Mouse (Mus musculus) neural tube, embryonic 15.5 days (tissue): ENCODE results near the gene Cldn3. TPM values are rescaled to one million over a fixed set of nuclear protein-coding genes. Genes with fewer than 3 reads are reported as not detected.

Source experiments
- ATAC-seq: fragments of 200-750 bp; cut with Nextera tagmentation; 2 replicates; pipeline ENCODE4 v1.8.0; 2017; ENCODE audit warnings: mild to moderate bottlenecking, moderate TSS enrichment, moderate library complexity; ENCODE audit not compliant: low FRiP score
- H3K27ac ChIP-seq: fragments of 300-500 bp; sonication (generic); replicated peaks from 2 replicates; pipeline ENCODE4 v1.5.1; 2015; ENCODE audit warnings: mild to moderate bottlenecking, inconsistent platforms
- H3K27me3 ChIP-seq: fragments of 300-500 bp; sonication (generic); replicated peaks from 2 replicates; pipeline ENCODE4 v1.6.1; 2015; ENCODE audit warnings: inconsistent platforms
- H3K36me3 ChIP-seq: fragments of 300-500 bp; sonication (generic); 2 replicates; pipeline ENCODE4 v1.6.1; 2015; ENCODE audit warnings: inconsistent platforms
- H3K4me1 ChIP-seq: fragments of 300-500 bp; sonication (generic); 2 replicates; pipeline ENCODE4 v1.6.1; 2015; ENCODE audit warnings: inconsistent platforms
- H3K4me2 ChIP-seq: fragments of 300-500 bp; sonication (generic); 2 replicates; pipeline ENCODE4 v1.6.1; 2015; ENCODE audit warnings: inconsistent platforms, mild to moderate bottlenecking, moderate library complexity
- H3K4me3 ChIP-seq: fragments of 300-500 bp; sonication (generic); replicated peaks from 2 replicates; pipeline ENCODE4 v1.5.1; 2015; ENCODE audit warnings: mild to moderate bottlenecking, inconsistent platforms
- H3K9ac ChIP-seq: fragments of 300-500 bp; sonication (generic); replicated peaks from 2 replicates; pipeline ENCODE4 v1.6.1; 2015; ENCODE audit warnings: mild to moderate bottlenecking, inconsistent platforms
- H3K9me3 ChIP-seq: fragments of 300-500 bp; sonication (generic); replicated peaks from 2 replicates; pipeline ENCODE4 v1.6.1; 2016; ENCODE audit warnings: inconsistent platforms
- WGBS: fragments of 180-500 bp; shearing (Covaris S2); methylation state at CpG from one replicate; pipeline ENCODE4 v1.1.7; 2015; ENCODE audit warnings: mixed read lengths; 5-methylcytosine and 5-hydroxymethylcytosine counted together
- polyA plus RNA-seq: library from polyadenylated mRNA; unstranded; fragments of >200 nt; fragmentation: Nextera tagmentation; extraction: Ambion mirVana; gene quantifications from 2 replicates; pipeline ENCODE4 v1.2.1, GENCODE M21; 2015

Cldn3 gene
- polyA plus RNA-seq, 1 experiment from 2014 or later: 0.96 TPM

GRCm38 (mm10) chr5:134967164-134967944 lies 18.7 kb upstream of the Cldn3 start:
- peaks cover 11% of the 10 kb centered on the region for H3K4me1 ChIP-seq
- H3K27ac ChIP-seq: no peak overlapping the region
- 0 out of 2 replicates have a peak, but pooled peaks cover 12% of the 10 kb centered on the region for H3K27me3 ChIP-seq
- H3K36me3 ChIP-seq: no peaks in the 10 kb centered on the region
- H3K9ac ChIP-seq: no peak overlapping the region
- ATAC-seq: no peak
- no peaks in the 10 kb centered on the region for H3K9me3 ChIP-seq
- WGBS: 76% methylated on average over 20 of the region's 20 CpGs
- no peak overlapping the region for H3K4me3 ChIP-seq
- H3K4me2 ChIP-seq: no peak overlapping the region

GRCm38 (mm10) chr5:134970671-134971070 lies 15.3 kb upstream of the Cldn3 start:
- WGBS: 81% methylated on average over 8 of the region's 8 CpGs

GRCm38 (mm10) chr5:134973081-134973480 lies 12.9 kb upstream of the Cldn3 start:
- Histone ChIP-seq H3K27ac (no peak overlapping the region), H3K27me3 (no peaks in the 10 kb centered on the region), H3K9ac (no peak overlapping the region), H3K4me2 (no peak overlapping the region), H3K4me1 (no peaks in the 10 kb centered on the region), H3K9me3 (no peaks in the 10 kb centered on the region), H3K36me3 (no peaks in the 10 kb centered on the region), H3K4me3 (no peak overlapping the region)
- ATAC-seq: no peak

More at GRCm38 (mm10) chr5:134970671-134971070, 15.3 kb upstream of the Cldn3 start:
- Histone ChIP-seq H3K9me3 (no peaks in the 10 kb centered on the region), H3K4me1 (peaks cover 8% of the 10 kb centered on the region), H3K27ac (no peak overlapping the region), H3K9ac (no peak overlapping the region), H3K27me3 (0 out of 2 replicates have a peak, but pooled peaks cover 11% of the 10 kb centered on the region), H3K4me2 (no peak overlapping the region), H3K36me3 (no peaks in the 10 kb centered on the region), H3K4me3 (no peak overlapping the region)
- no peak for ATAC-seq

GRCm38 (mm10) chr5:134973526-134973925 lies 12.5 kb upstream of the Cldn3 start:
- no peaks in the 10 kb centered on the region for H3K27me3 ChIP-seq
- WGBS: 85% methylated on average over 7 of the region's 7 CpGs
- H3K9ac ChIP-seq: no peak overlapping the region
- no peaks in the 10 kb centered on the region for H3K9me3 ChIP-seq
- H3K4me1 ChIP-seq: no peaks in the 10 kb centered on the region
- H3K27ac ChIP-seq: no peak overlapping the region
- H3K4me3 ChIP-seq: no peak overlapping the region
- no peak for ATAC-seq
- H3K36me3 ChIP-seq: no peaks in the 10 kb centered on the region
- H3K4me2 ChIP-seq: no peak overlapping the region

GRCm38 (mm10) chr5:134974294-134974693 lies 11.7 kb upstream of the Cldn3 start:
- no peaks in the 10 kb centered on the region for H3K9me3 ChIP-seq
- H3K27ac ChIP-seq: no peak overlapping the region
- no peak overlapping the region for H3K4me2 ChIP-seq
- ATAC-seq: no peak
- no peaks in the 10 kb centered on the region for H3K27me3 ChIP-seq
- no peaks in the 10 kb centered on the region for H3K4me1 ChIP-seq
- no peaks in the 10 kb centered on the region for H3K36me3 ChIP-seq
- no peak overlapping the region for H3K9ac ChIP-seq
- 72% methylated on average over 7 of the region's 7 CpGs for WGBS
- no peak overlapping the region for H3K4me3 ChIP-seq

GRCm38 (mm10) chr5:134974921-134975320 lies 11.1 kb upstream of the Cldn3 start:
- ATAC-seq: no peak
- Histone ChIP-seq H3K9ac (no peak overlapping the region), H3K4me3 (no peak overlapping the region), H3K4me1 (no peaks in the 10 kb centered on the region), H3K4me2 (no peak overlapping the region), H3K27me3 (no peaks in the 10 kb centered on the region), H3K27ac (no peak overlapping the region), H3K36me3 (no peaks in the 10 kb centered on the region), H3K9me3 (no peaks in the 10 kb centered on the region)
- WGBS: 60% methylated on average over 2 of the region's 2 CpGs

GRCm38 (mm10) chr5:134976164-134976563 lies 9.8 kb upstream of the Cldn3 start:
- Histone ChIP-seq H3K4me3 (no peak overlapping the region), H3K9ac (no peak overlapping the region), H3K9me3 (no peaks in the 10 kb centered on the region), H3K27me3 (no peaks in the 10 kb centered on the region), H3K4me2 (no peak overlapping the region), H3K4me1 (no peaks in the 10 kb centered on the region), H3K36me3 (no peaks in the 10 kb centered on the region), H3K27ac (no peak overlapping the region)
- 91% methylated on average over 2 of the region's 2 CpGs for WGBS
- no peak for ATAC-seq

- Histone ChIP-seq H3K27me3 (no peaks in the 10 kb centered on the region), H3K9me3 (no peaks in the 10 kb centered on the region)
- WGBS: 86% methylated on average over 14 of the region's 14 CpGs
These were observed 9.3 kb upstream of the Cldn3 start for GRCm38 (mm10) chr5:134976577-134977250.

GRCm38 (mm10) chr5:134977837-134978236 lies 8.2 kb upstream of the Cldn3 start:
- no peak for ATAC-seq
- no peak overlapping the region for H3K4me3 ChIP-seq
- WGBS: 78% methylated on average over 4 of the region's 4 CpGs
- H3K27ac ChIP-seq: no peak overlapping the region
- H3K4me1 ChIP-seq: no peaks in the 10 kb centered on the region
- H3K27me3 ChIP-seq: no peaks in the 10 kb centered on the region
- no peak overlapping the region for H3K4me2 ChIP-seq
- H3K9me3 ChIP-seq: no peaks in the 10 kb centered on the region
- no peaks in the 10 kb centered on the region for H3K36me3 ChIP-seq
- H3K9ac ChIP-seq: no peak overlapping the region

More at GRCm38 (mm10) chr5:134976577-134977250, 9.3 kb upstream of the Cldn3 start:
- Histone ChIP-seq H3K9ac (no peak overlapping the region), H3K36me3 (no peaks in the 10 kb centered on the region), H3K4me1 (no peaks in the 10 kb centered on the region), H3K27ac (no peak overlapping the region), H3K4me3 (no peak overlapping the region), H3K4me2 (no peak overlapping the region)
- no peak for ATAC-seq

GRCm38 (mm10) chr5:134981149-134981548 lies 4.9 kb upstream of the Cldn3 start:
- no peak overlapping the region for H3K4me3 ChIP-seq
- peaks cover 8% of the 10 kb centered on the region for H3K4me1 ChIP-seq
- H3K36me3 ChIP-seq: no peaks in the 10 kb centered on the region
- no peak for ATAC-seq
- whole genome bisulfite sequencing: 77% methylated on average over 10 of the region's 10 CpGs
- H3K27me3 ChIP-seq: peaks cover 19% of the 10 kb centered on the region
- H3K27ac ChIP-seq: no peak overlapping the region
- H3K9ac ChIP-seq: no peak overlapping the region
- no peak overlapping the region for H3K4me2 ChIP-seq
- H3K9me3 ChIP-seq: no peaks in the 10 kb centered on the region

- Histone ChIP-seq H3K27ac (no peak overlapping the region), H3K27me3 (peaks cover 39% of the 10 kb centered on the region), H3K4me1 (peaks cover 19% of the 10 kb centered on the region), H3K4me3 (no peak overlapping the region), H3K36me3 (no peaks in the 10 kb centered on the region), H3K9me3 (no peaks in the 10 kb centered on the region), H3K9ac (no peak overlapping the region), H3K4me2 (no peak overlapping the region)
- 84% methylated on average over 1 of the region's 1 CpGs for WGBS
- no peak for ATAC-seq
These were observed 2.9 kb upstream of the Cldn3 start for GRCm38 (mm10) chr5:134983111-134983510.

- no peak overlapping the region for H3K4me3 ChIP-seq
- no peaks in the 10 kb centered on the region for H3K36me3 ChIP-seq
- 5% methylated on average over 3 of the region's 3 CpGs for WGBS
- H3K4me1 ChIP-seq: peaks cover 19% of the 10 kb centered on the region
- no peak overlapping the region for H3K27ac ChIP-seq
- H3K9me3 ChIP-seq: no peaks in the 10 kb centered on the region
- no peak overlapping the region for H3K9ac ChIP-seq
- no peak overlapping the region for H3K4me2 ChIP-seq
- ATAC-seq: no peak
- peaks cover 43% of the 10 kb centered on the region for H3K27me3 ChIP-seq
These were observed 2.2 kb upstream of the Cldn3 start for GRCm38 (mm10) chr5:134983771-134984170.
